Mouse (Mus musculus) forebrain, embryonic 10.5 days (tissue): ENCODE data around the gene Tnrc6b. TPM values are rescaled to one million over a fixed set of nuclear protein-coding genes. Genes with fewer than 3 reads are reported as not detected.

Experiments used
- DNase-seq: peaks from one replicate; pipeline ENCODE4 v3.0.0-alpha.2; 2017; ENCODE audit warnings: low spot score; ENCODE audit errors: extremely low spot score
- H3K27ac ChIP-seq: fragments of 300-500 bp; sonication (generic); 2 replicates; pipeline ENCODE4 v1.5.1; 2016; ENCODE audit warnings: mild to moderate bottlenecking
- H3K27me3 ChIP-seq: fragments of 300-500 bp; sonication (generic); 2 replicates; pipeline ENCODE4 v1.6.1; 2016; ENCODE audit warnings: mild to moderate bottlenecking; ENCODE audit not compliant: poor library complexity, severe bottlenecking
- H3K36me3 ChIP-seq: fragments of 300-500 bp; sonication (generic); replicated peaks from 2 replicates; pipeline ENCODE4 v1.6.1; 2016; ENCODE audit warnings: mild to moderate bottlenecking, moderate library complexity
- H3K4me1 ChIP-seq: fragments of 300-500 bp; sonication (generic); 2 replicates; pipeline ENCODE4 v1.6.1; 2016
- H3K4me3 ChIP-seq: fragments of 300-500 bp; sonication (generic); 2 replicates; pipeline ENCODE4 v1.5.1; 2016; ENCODE audit warnings: mild to moderate bottlenecking, moderate library complexity
- H3K9me3 ChIP-seq: fragments of 300-500 bp; sonication (generic); 2 replicates; pipeline ENCODE4 v1.6.1; 2016; ENCODE audit warnings: mild to moderate bottlenecking, moderate library complexity
- WGBS: fragments of 180-500 bp; shearing (Covaris S2); methylation state at CpG from one replicate; pipeline ENCODE4 v1.1.7; 2016; 5-methylcytosine and 5-hydroxymethylcytosine counted together
- polyA plus RNA-seq: library from polyadenylated mRNA; unstranded; fragments of >200 nt; fragmentation: Nextera tagmentation; extraction: Ambion mirVana; gene quantifications from 2 replicates; pipeline ENCODE4 v1.2.1, GENCODE M21; 2016

Gene Tnrc6b
- polyA plus RNA-seq, result 40.5 and 43.4 TPM in 2 replicates

- H3K4me1 ChIP-seq, result peaks cover 30% of the 10 kb centered on the region
- peak; percentile 99 for DNase-seq
- H3K27ac ChIP-seq, result peak within 1 kb of the TSS; percentile 91
- H3K4me3 ChIP-seq, result peak within 1 kb of the TSS; percentile 95
- no peaks in the 10 kb centered on the region for H3K9me3 ChIP-seq
- peaks cover 5% of the 10 kb centered on the region; the same call in 1 of the 2 replicates for H3K27me3 ChIP-seq
- no peaks in the 10 kb centered on the region for H3K36me3 ChIP-seq
- WGBS, result under 1% methylated on average over 39 of the region's 39 CpGs
Observed at GRCm38 (mm10) chr15:80710608-80711363, at the start of gene Tnrc6b. TSS of gene Tnrc6b (plus strand) at chr15:80711313.

- peaks cover under 1% of the 10 kb centered on the region; the same call in 1 of the 2 replicates for H3K4me1 ChIP-seq
- no peak overlapping the region for H3K4me3 ChIP-seq
- H3K27ac ChIP-seq, result no peak overlapping the region
- H3K27me3 ChIP-seq, result peaks cover 5% of the 10 kb centered on the region
- WGBS, result 83% methylated on average over 4 of the region's 4 CpGs
- H3K36me3 ChIP-seq, result no peaks in the 10 kb centered on the region
- DNase-seq, result no peak
- no peaks in the 10 kb centered on the region for H3K9me3 ChIP-seq
Observed at GRCm38 (mm10) chr15:80664444-80664843, 46.7 kb upstream of the Tnrc6b start.

GRCm38 (mm10) chr15:80671295-80672252 lies 39.5 kb upstream of the Tnrc6b start, which contains the start of gene Fam83f:
TSS of gene Fam83f (plus strand) at chr15:80671847.
- peaks cover 64% of the 10 kb centered on the region for H3K27me3 ChIP-seq
- H3K9me3 ChIP-seq, result no peaks in the 10 kb centered on the region
- H3K4me3 ChIP-seq, result peak within 1 kb of the TSS; percentile 56
- H3K27ac ChIP-seq, result peak within 1 kb of the TSS; percentile 60
- 5% methylated on average over 85 of the region's 85 CpGs for WGBS
- DNase-seq, result peak; percentile 37
- peaks cover 13% of the 10 kb centered on the region for H3K4me1 ChIP-seq
- H3K36me3 ChIP-seq, result no peaks in the 10 kb centered on the region

GRCm38 (mm10) chr15:80672810-80673209 lies 38.3 kb upstream of the Tnrc6b start:
- DNase-seq, result no peak
- H3K4me1 ChIP-seq, result peaks cover 13% of the 10 kb centered on the region
- H3K36me3 ChIP-seq, result no peaks in the 10 kb centered on the region
- H3K9me3 ChIP-seq, result no peaks in the 10 kb centered on the region
- H3K27me3 ChIP-seq, result peaks cover 64% of the 10 kb centered on the region
- H3K4me3 ChIP-seq, result no peak overlapping the region
- no peak overlapping the region for H3K27ac ChIP-seq
- WGBS, result 66% methylated on average over 2 of the region's 2 CpGs

- no peak overlapping the region for H3K27ac ChIP-seq
- H3K4me3 ChIP-seq, result no peak overlapping the region
- H3K27me3 ChIP-seq, result peaks cover 64% of the 10 kb centered on the region
- no peaks in the 10 kb centered on the region for H3K9me3 ChIP-seq
- peaks cover 13% of the 10 kb centered on the region for H3K4me1 ChIP-seq
- DNase-seq, result no peak
- no peaks in the 10 kb centered on the region for H3K36me3 ChIP-seq
- WGBS, result 71% methylated on average over 4 of the region's 4 CpGs
Observed at GRCm38 (mm10) chr15:80673337-80674095, 37.6 kb upstream of the Tnrc6b start.

- 87% methylated on average over 6 of the region's 6 CpGs for WGBS
Observed at GRCm38 (mm10) chr15:80674700-80675099, 36.4 kb upstream of the Tnrc6b start.

GRCm38 (mm10) chr15:80679515-80680215 lies 31.4 kb upstream of the Tnrc6b start:
- no peak overlapping the region for H3K4me3 ChIP-seq
- 53% methylated on average over 8 of the region's 8 CpGs for WGBS
- peaks cover 15% of the 10 kb centered on the region for H3K27me3 ChIP-seq
- H3K27ac ChIP-seq, result peak overlapping the region; percentile 56; the same call in 1 of the 2 replicates
- H3K4me1 ChIP-seq, result peaks cover 43% of the 10 kb centered on the region
- no peaks in the 10 kb centered on the region for H3K36me3 ChIP-seq
- no peak for DNase-seq
- H3K9me3 ChIP-seq, result no peaks in the 10 kb centered on the region

More at GRCm38 (mm10) chr15:80674700-80675099, 36.4 kb upstream of the Tnrc6b start:
- DNase-seq, result no peak
- no peaks in the 10 kb centered on the region for H3K36me3 ChIP-seq
- no peak overlapping the region for H3K27ac ChIP-seq
- H3K27me3 ChIP-seq, result peaks cover 59% of the 10 kb centered on the region
- H3K4me1 ChIP-seq, result peaks cover 19% of the 10 kb centered on the region
- H3K9me3 ChIP-seq, result no peaks in the 10 kb centered on the region
- H3K4me3 ChIP-seq, result no peak overlapping the region

- H3K4me1 ChIP-seq, result peaks cover 52% of the 10 kb centered on the region
- H3K4me3 ChIP-seq, result no peak overlapping the region
- H3K27me3 ChIP-seq, result peaks cover 7% of the 10 kb centered on the region; the same call in 1 of the 2 replicates
- H3K27ac ChIP-seq, result peak overlapping the region; percentile 9
- H3K9me3 ChIP-seq, result no peaks in the 10 kb centered on the region
- WGBS, result 77% methylated on average over 7 of the region's 7 CpGs
- no peaks in the 10 kb centered on the region for H3K36me3 ChIP-seq
- DNase-seq, result no peak
Observed at GRCm38 (mm10) chr15:80680347-80681030, 30.6 kb upstream of the Tnrc6b start.

GRCm38 (mm10) chr15:80681466-80681881 lies 29.6 kb upstream of the Tnrc6b start:
- peaks cover 7% of the 10 kb centered on the region; the same call in 1 of the 2 replicates for H3K27me3 ChIP-seq
- H3K4me3 ChIP-seq, result no peak overlapping the region
- WGBS, result 85% methylated on average over 4 of the region's 4 CpGs
- H3K9me3 ChIP-seq, result no peaks in the 10 kb centered on the region
- no peak for DNase-seq
- H3K4me1 ChIP-seq, result peaks cover 61% of the 10 kb centered on the region
- no peaks in the 10 kb centered on the region for H3K36me3 ChIP-seq
- peak overlapping the region; percentile 40; the same call in 1 of the 2 replicates for H3K27ac ChIP-seq

GRCm38 (mm10) chr15:80682343-80682742 lies 28.8 kb upstream of the Tnrc6b start:
- Histone ChIP-seq H3K36me3 (no peaks in the 10 kb centered on the region), H3K27ac (peak overlapping the region; percentile 5; the same call in 1 of the 2 replicates), H3K9me3 (no peaks in the 10 kb centered on the region), H3K4me3 (no peak overlapping the region), H3K4me1 (peaks cover 62% of the 10 kb centered on the region), H3K27me3 (peaks cover 10% of the 10 kb centered on the region; the same call in 1 of the 2 replicates)
- WGBS, result 91% methylated on average over 8 of the region's 8 CpGs
- no peak for DNase-seq

GRCm38 (mm10) chr15:80683151-80683550 lies 28.0 kb upstream of the Tnrc6b start:
- no peak for DNase-seq
- Histone ChIP-seq H3K27ac (0 out of 2 replicates have a peak overlapping the region, but pooled peaks have one; percentile 54), H3K9me3 (no peaks in the 10 kb centered on the region), H3K36me3 (no peaks in the 10 kb centered on the region), H3K4me3 (no peak overlapping the region), H3K4me1 (peaks cover 62% of the 10 kb centered on the region), H3K27me3 (peaks cover 10% of the 10 kb centered on the region; the same call in 1 of the 2 replicates)
- WGBS, result 86% methylated on average over 6 of the region's 6 CpGs
